Mouse (Mus musculus): ENCODE data around the gene Wnt9b.
"Not testable (repeated sequence)": the region's sequence is repeated elsewhere in the genome, so short reads cannot be mapped to it uniquely, and the experiment has no call there.

Wnt9b gene

DNA sequence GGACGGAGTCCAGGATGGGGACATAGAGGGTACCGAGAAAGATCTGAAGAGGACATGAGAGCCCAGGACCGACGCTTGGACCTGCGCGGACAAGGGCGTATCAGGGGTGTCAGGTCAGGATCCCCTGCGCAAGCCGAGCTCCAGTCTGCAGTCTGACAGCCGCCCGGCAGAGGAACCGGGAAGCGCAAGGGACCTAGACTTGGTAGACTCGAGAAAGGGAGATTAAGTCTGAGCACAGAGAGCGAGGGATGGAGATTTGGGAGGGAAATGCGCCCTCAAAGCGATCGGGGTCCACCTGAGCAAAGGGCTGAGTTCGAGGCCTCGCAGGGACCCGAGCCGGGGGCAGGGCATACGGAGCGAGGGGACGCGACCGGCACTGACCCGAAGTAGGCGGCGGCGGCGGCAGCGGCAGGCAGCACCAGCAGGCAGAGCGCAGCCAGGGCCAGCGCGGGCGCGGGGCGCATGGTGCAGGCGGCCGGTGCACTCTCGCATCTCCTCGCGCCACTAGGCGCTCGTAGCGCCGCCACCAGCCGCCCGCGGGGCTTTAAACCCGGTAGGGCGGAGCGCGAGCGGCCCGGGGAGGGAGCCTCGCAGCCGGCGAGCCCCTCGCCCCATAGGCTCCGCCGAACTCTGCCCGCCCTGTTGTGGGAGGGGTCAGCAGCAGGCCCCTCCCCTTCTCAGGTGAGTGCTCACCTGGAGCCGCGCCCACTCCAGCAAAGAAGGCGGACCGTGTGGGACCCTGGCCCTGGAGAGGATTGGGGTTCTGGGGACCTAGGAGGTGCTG lies at the start of gene Wnt9b:
TSS of gene Wnt9b (minus strand) at position 516 of the 784 bp plus-strand sequence.
- DNase-seq (ENCODE audit: inconsistent ontology term), result peak; percentile 53

DNA sequence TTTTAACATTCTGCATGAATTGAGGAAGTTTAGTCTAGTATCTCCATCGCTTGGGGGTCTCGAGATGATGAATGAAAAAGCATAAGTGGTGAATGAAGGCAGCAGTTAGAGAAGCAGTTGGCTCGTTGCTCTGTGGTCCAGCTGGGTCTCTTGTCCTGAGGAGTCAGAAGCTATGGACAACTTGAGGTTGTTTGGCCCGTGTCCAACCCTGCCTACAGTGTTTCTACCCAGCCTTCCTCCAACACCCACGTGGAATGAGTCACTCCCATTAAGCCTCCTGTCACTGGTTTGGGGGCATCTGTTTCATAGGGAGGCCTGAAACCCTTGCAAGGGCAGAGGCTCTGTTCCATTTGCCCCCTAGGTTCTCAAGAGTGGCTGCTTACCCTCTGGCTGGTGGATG lies 40.3 kb upstream of the Wnt9b start:
- no peak for DNase-seq (ENCODE audit: inconsistent ontology term)

DNA sequence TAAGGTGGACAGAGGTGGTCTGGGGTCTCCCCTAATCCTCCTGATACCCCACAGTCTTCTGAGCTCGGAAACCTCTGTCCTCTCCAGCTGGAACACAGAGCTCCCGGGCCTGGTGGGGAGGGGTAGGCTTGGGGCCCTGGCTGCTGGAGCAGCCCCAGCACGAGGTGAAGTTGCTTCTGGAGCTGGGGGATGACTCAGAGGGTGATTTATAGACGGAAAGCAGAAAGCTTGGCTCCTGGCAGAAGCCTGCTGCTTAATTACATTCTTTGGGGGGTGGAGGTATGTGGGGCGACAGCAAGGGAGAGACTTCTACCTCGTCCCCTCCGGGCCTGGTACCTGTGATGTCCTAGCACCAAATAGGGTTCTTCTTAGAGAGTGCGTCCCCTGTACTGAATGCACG lies 30.5 kb upstream of the Wnt9b start:
- DNase-seq (ENCODE audit: inconsistent ontology term), result peak; percentile 27

DNA sequence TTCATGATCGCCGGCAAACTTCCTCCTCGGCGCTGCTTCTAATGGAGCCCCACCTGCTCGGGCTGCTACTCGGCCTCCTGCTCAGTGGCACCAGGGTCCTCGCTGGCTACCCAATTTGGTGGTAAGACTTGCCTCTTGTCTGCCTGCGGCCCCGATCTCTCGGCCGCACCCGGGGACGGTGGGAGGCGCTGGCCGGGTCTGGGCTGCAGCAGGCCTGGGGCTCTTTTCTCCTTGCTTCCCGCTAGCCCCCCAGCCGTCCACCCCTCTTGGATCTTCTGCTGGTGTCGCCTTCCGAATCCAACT lies 24.6 kb upstream of the Wnt9b start:
- DNase-seq (ENCODE audit: inconsistent ontology term), result no peak

DNA sequence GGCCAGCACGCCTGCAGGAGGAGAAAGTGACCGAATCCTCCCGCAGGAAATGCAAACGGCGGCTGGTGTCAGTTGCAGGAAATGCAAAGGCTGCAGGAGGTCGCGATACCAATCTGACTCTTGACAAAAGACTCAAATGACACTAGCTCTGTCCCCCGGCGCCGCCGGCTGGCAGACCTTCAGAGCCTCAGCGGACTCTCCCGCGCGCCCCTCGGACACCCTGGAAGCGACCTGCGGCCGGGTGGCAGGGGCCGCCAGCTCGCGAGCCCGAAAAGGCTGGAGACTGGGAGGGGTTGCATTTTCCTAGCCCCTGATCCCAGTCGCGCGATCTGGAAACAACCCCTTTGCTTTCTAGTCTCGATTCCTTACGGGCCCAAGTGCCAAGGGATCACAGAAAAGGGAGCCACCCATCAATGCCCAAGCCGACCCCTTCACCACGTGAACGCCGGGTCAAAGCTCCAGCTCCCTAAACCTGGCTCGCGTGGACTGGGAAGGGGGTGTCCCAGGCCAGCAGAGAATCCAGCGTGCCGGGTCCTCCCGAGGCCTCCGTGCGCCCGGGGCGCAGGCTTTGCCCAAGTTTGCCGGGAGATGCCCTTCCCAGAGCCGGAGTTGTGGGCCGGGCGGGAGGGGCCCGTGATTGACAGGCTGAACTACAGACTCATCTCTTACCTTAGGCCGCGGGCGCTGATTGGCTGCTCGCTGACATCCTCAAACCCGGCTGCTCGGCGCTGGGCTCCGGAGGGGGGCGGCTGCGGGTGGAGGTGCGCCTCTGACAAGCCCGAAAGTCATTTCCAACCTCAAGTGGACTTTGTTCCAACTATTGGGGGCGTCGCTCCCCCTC lies 24.0 kb upstream of the Wnt9b start, which contains the start of gene Wnt3:
TSS of gene Wnt3 (plus strand) at position 764 of the 841 bp plus-strand sequence.
- peak; percentile 38 for DNase-seq (ENCODE audit: inconsistent ontology term)

DNA sequence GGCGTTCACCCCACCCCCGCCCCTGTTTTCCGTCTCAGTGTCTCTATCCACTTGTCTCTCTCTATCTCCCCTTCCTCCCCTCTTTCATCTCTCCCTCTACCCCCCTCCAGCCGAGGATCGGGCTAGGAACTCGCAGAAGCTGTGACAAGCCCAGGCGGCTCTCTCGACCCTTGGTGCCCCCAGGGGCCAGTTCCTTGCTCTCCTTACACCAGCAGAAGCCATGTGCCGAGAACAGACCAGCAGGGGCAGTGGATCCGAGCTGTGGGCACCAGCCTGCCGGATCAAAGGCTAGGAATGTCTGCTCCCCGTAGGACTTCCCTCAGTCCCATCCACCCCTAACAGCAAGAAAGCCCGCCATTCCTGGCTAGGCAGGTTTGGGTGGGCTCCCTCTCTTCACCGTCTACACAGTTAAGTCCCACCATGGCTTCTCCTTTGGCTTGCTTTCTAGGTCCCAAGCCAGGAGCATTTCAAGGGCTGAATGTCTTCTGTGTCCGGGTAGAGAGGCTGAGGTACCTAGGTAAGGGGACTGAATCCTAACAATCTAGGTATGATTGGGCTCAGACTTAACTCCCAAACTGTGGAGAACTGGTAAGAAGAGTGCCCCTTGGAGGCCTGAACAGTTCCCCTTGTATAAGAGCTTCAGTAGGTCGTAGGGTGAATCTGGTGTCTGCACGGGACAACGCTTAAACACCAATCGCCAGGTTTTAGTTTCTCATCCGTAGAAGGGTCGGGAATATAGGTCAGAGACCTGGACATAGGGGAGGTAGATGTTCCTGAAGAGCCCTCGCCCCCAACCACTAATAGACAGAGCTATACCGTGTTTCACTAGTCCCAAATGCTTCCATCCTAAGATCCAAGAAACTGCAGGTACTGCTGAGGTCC lies 23.1 kb upstream of the Wnt9b start:
- no peak for DNase-seq (ENCODE audit: inconsistent ontology term)

DNA sequence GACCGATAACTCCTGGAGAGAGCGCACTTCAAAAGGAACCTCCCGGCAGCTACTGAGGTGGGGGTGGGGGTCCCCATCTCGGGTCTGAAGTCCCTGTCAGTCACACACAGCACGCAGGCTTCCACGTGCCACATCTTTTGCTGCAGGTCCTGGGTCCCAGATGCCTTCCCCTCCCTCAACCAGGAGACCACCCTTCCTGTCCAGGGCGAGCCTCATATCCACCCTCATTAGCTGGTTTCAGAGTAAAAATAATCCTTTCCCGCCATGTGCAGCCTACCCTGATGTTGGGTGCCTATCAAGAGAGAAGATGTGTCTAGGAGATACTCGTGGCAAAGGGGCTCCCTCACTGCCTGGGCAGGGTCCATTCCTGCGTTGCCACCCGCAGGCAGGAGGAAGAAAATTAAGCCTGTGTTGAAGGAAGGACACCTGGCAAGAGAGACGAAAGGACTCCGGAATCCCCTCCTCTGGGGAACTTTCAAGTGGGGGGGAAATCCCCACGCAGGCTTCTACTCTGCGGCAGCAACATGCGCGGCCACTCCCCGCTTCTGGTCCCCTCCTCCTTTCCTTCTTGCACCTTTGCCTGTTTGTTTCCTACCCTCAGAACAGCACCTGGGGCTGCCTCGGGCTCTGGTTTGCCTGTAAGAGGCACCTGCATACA lies 21.7 kb upstream of the Wnt9b start:
- DNase-seq (ENCODE audit: inconsistent ontology term), result no peak

DNA sequence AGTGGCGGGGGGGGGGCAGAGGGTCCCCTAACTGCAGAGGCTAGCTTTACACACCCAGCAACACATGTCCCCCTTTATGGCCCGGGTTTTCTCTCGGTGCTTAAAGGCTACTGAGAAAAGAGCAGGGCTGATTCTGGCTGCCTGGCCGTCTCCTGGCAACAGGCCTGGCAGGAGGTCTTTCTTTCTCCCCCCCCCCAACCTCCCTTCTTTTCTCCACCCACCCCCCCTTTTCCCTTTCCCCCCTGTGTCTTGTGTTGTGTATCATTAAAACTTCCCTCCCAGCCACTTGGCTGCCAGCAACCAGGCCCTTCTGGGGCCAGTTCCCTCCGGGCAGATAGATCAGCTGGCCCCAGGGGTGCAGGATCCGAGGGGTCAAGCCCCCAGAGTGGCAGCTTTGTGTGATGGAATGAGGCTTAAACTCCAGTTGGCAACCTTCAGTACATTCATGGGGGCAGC lies 16.0 kb upstream of the Wnt9b start:
- DNase-seq (ENCODE audit: inconsistent ontology term), result no peak

DNA sequence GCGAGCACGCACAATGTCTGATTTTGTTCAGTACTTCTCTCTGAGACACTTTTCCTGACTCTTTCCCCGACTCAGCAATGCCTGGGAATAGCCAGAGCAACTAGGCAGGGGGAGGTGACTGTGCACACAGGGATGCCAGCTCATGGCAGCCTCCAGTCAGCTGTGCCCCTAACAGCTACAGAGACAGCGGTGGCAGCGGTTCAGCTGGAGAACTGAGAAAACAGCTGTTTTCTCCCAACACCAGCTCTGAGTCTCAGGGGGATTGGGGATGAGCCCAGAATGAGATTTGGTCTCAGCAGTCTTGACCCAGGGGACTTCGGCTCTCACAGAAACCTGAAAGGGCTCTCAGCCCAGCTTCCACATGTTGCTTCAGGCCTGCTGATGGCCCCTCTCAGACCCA lies 15.0 kb upstream of the Wnt9b start:
- no peak for DNase-seq (ENCODE audit: inconsistent ontology term)

DNA sequence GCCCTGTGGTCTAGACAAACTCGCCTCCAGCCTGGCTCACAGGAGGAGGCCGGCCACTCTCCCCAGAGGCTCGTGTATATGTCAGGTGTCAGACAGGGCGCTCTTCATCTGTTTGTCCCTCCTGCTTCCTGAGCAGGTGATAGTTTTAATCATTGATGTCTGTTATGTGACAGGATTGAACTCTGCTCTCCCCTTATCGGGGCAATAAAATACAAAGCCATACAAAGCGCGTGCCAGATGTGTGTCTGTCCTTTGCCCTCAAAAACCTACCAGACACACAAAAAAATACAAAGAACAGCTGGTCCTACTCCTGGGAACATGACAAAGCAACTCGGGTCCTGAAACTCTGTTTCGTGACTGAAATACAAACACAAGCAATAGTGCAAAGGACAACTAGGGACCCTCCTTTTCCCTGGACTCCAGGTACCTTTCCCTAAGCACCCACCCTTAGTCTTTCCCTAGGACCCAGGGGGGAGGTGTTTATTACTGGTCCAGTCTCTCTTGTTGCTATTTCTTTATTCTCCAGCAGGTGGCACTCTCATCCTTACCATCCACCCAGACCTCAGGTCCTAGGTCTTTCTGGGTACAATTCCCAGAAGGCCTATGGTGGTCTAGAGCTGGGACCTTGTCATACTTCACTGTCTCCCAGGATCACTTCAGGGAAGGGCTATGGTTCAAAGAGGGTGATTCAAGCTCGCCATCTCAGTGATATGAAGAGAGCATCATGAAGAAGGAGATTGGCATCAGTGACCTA lies 14.0 kb upstream of the Wnt9b start:
- DNase-seq (ENCODE audit: inconsistent ontology term), result peak; percentile 37

DNA sequence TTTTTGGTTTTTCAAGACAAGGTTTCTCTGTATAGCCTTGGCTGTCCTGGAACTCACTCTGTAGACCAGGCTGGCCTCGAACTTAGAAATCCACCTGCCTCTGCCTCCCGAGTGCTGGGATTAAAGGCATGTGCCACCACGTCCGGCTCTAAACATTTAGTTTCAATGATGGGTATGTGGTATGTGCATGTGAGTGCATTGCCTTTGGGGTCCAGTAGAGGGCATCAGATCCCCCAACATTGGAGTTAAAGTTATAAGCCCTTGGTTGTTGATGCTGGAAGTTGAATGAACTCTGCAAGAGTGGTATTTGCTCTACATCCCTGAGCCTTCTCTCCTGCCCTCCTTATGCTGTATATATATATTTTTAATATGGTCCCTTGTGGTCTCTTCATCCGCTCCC lies 11.3 kb upstream of the Wnt9b start:
- DNase-seq (ENCODE audit: inconsistent ontology term), result not testable (repeated sequence)

DNA sequence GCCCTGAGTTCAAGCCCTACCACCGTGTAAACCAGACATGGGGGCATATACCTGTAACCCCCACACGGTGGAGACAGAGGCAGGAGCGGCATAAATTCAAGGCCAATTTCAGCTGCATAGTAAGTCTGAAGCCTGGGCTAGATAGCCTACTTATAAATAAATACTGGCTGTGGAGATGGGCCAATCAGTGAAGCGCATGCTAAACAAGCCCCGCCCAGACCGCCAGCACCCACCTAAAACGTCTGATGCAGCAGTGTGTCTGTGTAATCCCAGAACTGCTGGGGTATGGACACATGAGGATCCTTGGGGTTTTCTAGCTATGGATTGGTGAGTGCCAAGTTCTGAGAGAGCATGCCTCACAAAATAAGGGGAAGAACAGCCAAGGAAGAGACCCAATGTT lies 10.5 kb upstream of the Wnt9b start:
- no peak for DNase-seq (ENCODE audit: inconsistent ontology term)

DNA sequence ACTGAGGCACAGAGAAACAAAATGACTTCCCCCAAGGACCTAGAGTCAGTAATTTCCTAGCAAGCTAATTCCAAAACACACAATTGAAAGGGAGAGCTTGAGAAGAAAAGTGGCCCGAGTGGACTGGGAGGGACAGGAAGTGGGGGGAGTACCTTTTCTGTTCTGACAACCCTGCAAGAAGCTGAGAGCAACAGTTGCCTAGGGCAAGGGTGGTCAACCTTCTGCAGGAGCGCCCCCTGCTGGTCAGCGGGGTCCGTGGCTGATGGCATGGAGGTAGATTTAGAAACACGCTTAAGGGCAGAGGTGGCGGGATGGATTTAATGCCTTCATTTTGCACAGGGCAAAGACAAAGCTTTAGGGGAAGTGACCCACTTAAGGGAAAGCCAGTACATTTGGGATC lies 9.1 kb upstream of the Wnt9b start:
- DNase-seq (ENCODE audit: inconsistent ontology term), result peak; percentile 78

DNA sequence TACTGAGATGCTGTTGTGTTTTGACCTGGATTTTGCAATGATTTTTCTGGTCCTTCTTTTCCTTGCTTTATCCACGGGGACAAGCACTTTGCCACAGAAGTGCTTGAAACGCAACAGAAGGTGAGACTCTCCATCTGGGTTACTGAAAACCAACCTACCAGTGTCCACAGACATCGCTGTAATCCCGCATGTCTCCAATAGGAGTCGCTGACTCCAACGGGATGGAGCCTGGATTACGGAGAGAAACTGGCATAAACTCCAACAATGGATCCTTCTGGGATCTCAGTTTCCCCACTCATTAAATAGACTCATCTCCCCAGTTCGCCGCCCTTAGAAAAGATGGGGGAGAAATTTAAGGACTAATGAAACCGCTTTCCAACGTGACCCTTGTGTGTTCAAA lies 8.4 kb upstream of the Wnt9b start:
- no peak for DNase-seq (ENCODE audit: inconsistent ontology term)

DNA sequence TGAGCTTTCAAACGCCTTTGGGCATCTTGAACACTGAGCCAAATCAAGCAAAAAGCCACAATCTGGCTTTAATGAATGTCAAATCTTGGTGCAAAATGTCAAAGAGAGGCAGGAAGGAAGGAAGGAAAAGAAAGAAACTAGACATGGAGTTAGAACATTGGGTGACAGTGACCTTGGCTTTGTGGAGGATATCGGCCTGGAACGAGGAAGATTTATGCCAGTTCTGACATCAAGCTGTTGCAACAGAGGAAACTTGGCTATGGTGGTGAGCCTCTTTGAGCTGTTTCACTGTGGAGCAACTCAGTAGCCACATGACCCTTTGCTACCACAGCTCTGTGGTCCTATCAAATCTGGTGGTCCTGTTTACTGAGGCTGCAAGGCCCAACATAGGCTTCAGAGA lies 991 bp upstream of the Wnt9b start:
- no peak for DNase-seq (ENCODE audit: inconsistent ontology term)

DNA sequence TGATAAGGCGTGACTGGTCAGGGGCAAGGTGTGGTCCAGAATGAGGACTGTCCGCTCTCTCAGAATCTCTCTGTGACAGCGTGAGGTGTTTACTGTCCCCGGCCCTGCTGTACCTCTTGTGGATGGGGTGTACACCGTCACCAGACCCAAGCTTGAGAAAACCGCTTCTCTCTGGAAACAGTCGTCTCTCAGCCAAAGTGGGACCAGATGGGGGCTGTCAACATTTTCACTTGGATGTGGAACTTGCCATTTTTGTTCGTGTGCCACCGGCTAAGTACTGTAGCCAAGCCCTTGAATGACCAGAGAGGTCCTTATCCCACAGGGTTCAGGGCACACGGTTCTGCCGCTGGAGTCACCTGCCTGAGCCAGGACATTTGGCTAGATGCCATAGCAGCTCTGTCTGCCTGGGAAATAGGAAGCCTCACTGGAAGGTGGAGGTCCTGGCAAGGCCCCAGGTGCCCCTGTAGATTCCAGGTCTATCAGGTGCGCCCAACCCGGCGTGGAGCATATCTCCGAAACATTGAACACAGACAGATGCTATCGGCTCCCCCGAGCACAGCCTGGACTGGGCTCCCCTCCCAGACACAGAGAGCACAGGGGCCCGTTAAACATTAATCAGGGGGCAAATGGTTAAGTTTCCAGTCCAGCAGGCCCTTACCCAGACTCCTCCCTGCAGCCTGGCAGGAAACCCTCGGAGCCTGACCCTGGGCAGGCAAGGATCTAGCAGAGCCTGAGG lies 14.4 kb downstream of the Wnt9b start:
- DNase-seq (ENCODE audit: inconsistent ontology term), result no peak

DNA sequence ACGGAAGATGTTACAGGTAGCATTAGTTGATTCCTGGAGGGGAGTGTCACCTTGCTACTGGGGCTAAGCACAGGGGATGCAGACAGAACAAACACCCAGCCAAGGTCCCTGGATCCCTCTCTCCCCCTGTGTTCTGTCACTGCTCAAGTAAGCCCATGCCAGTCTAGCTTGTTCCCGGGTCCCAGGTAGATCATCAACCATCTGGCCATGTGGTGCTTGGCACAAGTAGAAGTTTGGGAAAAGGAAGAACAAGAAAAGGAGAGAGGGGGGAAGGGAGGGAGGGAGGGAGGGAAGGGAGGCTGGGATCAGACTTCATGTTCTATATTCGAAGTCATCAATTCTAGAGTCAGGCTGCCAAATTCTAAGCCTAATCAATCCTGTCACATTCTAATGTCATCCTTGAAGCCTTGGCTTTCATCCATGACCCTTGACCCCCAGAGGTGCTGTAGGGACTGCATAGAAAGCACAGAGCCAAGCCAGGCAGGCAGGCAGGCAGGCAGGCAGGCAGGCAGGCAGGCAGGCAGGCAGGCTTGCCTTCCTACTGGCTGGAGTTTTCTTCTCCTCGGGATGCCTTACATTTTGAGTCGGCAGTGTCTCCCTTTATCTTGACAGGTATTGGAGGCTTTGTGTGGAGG lies 15.1 kb downstream of the Wnt9b start:
- no peak for DNase-seq (ENCODE audit: inconsistent ontology term)

DNA sequence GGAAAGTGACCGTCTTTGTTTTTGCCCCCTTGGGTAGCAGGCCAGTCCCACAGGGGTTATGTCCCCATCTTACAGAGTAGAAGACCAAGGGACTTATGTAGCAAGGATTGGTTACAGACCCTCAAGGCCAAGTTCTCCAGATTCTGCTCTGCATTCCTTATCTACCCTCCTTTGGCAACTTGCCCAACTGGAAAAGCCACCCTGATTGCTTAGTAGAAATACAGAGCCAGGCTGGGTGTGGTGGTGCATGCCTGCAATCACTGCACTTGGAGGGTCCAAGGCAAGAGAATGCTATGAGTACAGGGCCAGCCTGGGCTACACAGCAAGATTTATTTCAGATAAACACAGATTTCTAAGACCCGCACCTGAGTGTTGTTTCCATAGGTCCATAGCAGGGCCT lies 15.7 kb downstream of the Wnt9b start:
- DNase-seq (ENCODE audit: inconsistent ontology term), result no peak

DNA sequence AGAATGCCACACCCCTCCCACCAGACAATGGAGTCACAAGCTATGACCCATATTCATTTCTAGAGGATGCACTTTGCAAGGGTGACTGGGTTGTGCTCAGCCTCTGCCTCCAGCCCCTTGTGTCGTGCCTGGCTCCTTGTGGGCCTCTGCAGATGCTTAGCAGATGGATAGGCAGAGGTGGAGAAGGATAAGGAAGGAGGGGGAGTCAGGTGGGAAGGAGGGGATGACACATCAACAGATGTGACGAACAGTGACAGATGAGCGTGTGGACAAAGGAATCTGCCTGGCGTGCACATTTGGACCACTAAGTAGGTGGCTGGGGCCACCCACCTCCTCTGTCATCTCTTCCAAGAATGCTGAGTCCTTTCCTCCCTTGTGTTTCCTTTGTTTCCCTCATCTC lies 16.6 kb downstream of the Wnt9b start:
- DNase-seq (ENCODE audit: inconsistent ontology term), result no peak

DNA sequence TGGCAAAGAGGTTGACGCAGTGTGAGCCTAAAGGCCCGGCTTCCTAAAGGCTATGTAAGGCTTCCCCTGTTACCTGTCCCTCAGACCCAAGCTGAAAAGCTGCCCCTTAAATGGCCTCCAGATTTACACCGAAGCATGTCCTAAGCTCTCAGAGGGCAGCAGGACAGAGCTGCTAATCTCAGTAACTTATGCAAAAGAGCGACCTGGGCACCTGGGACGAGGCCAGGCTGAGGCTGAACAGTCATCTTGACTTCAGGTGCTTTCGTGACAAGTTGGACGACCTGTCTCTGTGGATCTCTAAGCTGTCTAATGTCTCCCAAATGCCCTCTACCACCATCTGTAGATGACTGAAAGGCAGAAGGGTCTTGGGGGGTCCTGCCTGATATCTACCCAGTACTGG lies 17.3 kb downstream of the Wnt9b start:
- DNase-seq (ENCODE audit: inconsistent ontology term), result no peak
